Mouse (Mus musculus): Measurements from ENCODE around the gene Chrna9. TPM values are rescaled to one million over a fixed set of nuclear protein-coding genes. Genes with fewer than 3 reads are reported as not detected.
A peak's percentile ranks its signal among the peaks of the same experiment; 100 is the strongest.

The Chrna9 gene
- not detected in 2 replicates for polyA plus RNA-seq (2015; fragmentation: Nextera tagmentation; extraction: Ambion mirVana)

GRCm38 (mm10) chr5:65934783-65935182 lies at the start of gene Chrna9:
Gene Chrna9 (plus strand): TSS chr5:65934921.
- 90% methylated on average over 5 of the region's 5 CpGs for WGBS
- H3K27me3 ChIP-seq = no peaks in the 10 kb centered on the region
- no peak for ATAC-seq (replicated peaks)

DNA sequence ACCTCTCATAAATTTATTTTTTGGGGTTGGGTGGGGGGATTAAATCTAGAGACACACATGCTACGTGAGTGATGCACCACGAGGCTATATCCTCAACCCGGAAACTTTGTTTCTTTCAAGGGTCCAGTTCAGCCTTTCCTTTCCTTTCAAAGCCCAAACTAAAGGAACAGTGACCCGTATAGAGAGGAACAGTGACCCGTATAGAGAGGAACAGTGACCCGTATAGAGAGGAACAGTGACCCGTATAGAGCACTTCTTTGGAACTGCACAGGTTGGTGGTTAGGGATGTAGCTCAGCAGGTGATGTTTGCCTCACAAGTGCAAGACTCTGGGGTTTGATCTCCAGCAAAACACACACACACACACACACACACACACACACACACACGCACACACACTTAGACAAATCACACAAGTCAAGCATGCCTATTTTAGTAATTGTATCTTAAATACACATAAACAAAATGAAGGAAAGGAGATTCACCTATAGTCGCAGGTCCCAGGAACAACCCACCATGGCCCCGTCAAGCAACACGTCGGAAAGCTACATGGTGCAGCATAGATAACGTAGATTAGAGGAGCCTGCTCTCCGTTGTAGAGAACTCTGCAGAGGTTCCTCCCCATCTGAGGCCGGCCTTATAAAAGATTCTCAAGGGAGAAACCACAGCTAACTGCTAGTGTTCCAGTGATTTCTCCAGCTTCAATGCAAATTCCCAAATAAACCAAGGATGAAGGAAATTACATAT lies 48.9 kb upstream of the Chrna9 start:
- WGBS = 59% methylated on average over 15 of the region's 15 CpGs
- Histone ChIP-seq H3K36me3 (no peaks in the 10 kb centered on the region), H3K27me3 (no peaks in the 10 kb centered on the region), H3K9ac (replicated peaks) (no peak overlapping the region), H3K4me1 (no peaks in the 10 kb centered on the region), H3K27ac (replicated peaks) (no peak overlapping the region), H3K9me3 (no peaks in the 10 kb centered on the region), H3K4me3 (no peak overlapping the region), H3K4me2 (replicated peaks) (no peak overlapping the region)
- ATAC-seq (replicated peaks) = no peak

More at GRCm38 (mm10) chr5:65934783-65935182, at the start of gene Chrna9:
- no peak within 1 kb of the TSS for H3K4me2 ChIP-seq (replicated peaks)
- H3K4me3 ChIP-seq = no peak within 1 kb of the TSS
- H3K9ac ChIP-seq (replicated peaks) = no peak within 1 kb of the TSS
- no peaks in the 10 kb centered on the region for H3K9me3 ChIP-seq
- H3K27ac ChIP-seq (replicated peaks) = no peak within 1 kb of the TSS
- no peaks in the 10 kb centered on the region for H3K36me3 ChIP-seq
- no peaks in the 10 kb centered on the region for H3K4me1 ChIP-seq

DNA sequence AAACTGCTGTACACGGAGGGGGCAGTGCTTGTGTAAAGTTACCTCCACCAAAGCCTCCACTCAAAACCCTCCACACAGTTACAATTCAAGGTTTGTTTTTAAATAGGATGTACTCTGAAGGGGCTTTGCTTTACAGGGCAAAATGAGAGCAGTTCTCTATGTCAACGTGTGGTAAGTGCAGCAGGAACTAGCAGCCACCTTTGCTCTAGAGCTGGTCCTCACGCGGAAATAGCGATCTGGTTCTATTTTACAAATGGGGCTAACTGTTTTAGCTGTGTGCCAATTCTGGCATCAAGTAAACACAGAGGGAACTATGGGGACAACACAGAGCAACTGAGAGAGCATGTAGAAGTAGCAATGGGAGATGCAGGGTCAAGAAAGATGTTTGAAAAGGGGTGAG lies 46.6 kb upstream of the Chrna9 start:
- no peak overlapping the region for H3K4me2 ChIP-seq (replicated peaks)
- WGBS = 90% methylated on average over 5 of the region's 5 CpGs
- H3K27me3 ChIP-seq = no peaks in the 10 kb centered on the region
- H3K9ac ChIP-seq (replicated peaks) = no peak overlapping the region
- no peaks in the 10 kb centered on the region for H3K36me3 ChIP-seq
- no peak overlapping the region for H3K27ac ChIP-seq (replicated peaks)
- no peak for ATAC-seq (replicated peaks)
- 0 out of 2 replicates have a peak, but pooled peaks cover 5% of the 10 kb centered on the region for H3K4me1 ChIP-seq
- no peak overlapping the region for H3K4me3 ChIP-seq
- H3K9me3 ChIP-seq = no peaks in the 10 kb centered on the region

GRCm38 (mm10) chr5:65888998-65889397 lies 45.7 kb upstream of the Chrna9 start:
- H3K36me3 ChIP-seq = no peaks in the 10 kb centered on the region
- no peak for ATAC-seq (replicated peaks)
- H3K27ac ChIP-seq (replicated peaks) = no peak overlapping the region
- H3K9me3 ChIP-seq = no peaks in the 10 kb centered on the region
- no peak overlapping the region for H3K4me3 ChIP-seq
- H3K27me3 ChIP-seq = no peaks in the 10 kb centered on the region
- H3K4me1 ChIP-seq = 0 out of 2 replicates have a peak, but pooled peaks cover 5% of the 10 kb centered on the region
- no peak overlapping the region for H3K9ac ChIP-seq (replicated peaks)
- 83% methylated on average over 5 of the region's 5 CpGs for WGBS
- no peak overlapping the region for H3K4me2 ChIP-seq (replicated peaks)

DNA sequence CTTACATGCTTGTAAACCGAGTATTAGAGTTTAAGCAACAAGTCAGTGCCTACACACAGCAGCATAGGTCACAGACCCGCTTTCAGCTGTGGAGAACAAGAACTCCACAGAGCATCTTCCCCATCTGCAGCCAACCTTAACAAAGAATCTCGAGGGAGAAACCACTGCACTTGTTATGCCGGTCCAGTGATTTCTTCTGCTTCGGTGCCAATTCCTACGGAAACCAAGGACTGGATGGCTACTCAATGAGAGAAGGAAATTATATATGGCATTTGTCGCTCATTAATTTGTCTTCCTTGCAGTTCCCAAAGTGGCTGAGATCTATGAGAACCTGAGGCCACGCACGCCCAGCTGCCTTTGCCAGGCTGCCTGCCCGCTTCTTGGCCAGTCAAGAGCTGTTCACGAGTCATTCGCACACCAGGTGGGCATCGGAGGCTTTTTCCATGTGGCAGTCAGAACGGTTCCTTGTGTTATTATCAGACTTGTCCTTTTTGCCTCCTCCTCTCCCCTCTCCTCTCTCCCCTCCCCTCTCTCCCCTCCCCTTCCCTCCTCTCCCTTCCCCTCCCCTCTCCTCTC lies 43.4 kb upstream of the Chrna9 start:
- 41% methylated on average over 14 of the region's 14 CpGs for WGBS
- Histone ChIP-seq H3K27ac (replicated peaks) (no peak overlapping the region), H3K4me2 (replicated peaks) (no peak overlapping the region), H3K4me1 (0 out of 2 replicates have a peak, but pooled peaks cover 5% of the 10 kb centered on the region), H3K27me3 (no peaks in the 10 kb centered on the region), H3K9ac (replicated peaks) (no peak overlapping the region), H3K36me3 (no peaks in the 10 kb centered on the region), H3K4me3 (no peak overlapping the region), H3K9me3 (no peaks in the 10 kb centered on the region)
- 0 out of 2 replicates have a peak, but pooled peaks have one; percentile 46 for ATAC-seq (replicated peaks)

- ATAC-seq (replicated peaks) = no peak
- 83% methylated on average over 6 of the region's 6 CpGs for WGBS
- H3K9me3 ChIP-seq = no peaks in the 10 kb centered on the region
Measured at GRCm38 (mm10) chr5:65895121-65895692, 39.5 kb upstream of the Chrna9 start.

DNA sequence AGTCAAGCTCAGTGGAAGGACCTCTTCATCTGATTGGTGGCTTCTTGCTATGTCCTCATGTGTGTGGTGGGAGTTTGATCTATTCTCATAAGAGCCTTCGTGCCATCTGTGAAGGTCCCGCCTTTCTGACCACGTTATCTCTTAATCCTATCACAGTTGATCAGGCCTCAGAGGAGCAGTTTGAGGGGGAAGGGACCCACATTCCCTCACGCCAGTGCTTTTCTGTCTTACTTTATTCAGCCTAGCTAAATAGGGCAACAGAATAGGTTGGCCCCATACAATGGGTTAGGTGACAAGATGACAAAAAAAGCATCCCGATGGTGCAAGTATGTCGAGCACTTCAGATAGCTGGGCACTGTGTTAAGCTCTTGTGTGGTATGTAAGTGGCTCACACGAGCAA lies 39.0 kb upstream of the Chrna9 start:
- Histone ChIP-seq H3K27ac (replicated peaks) (no peak overlapping the region), H3K4me3 (no peak overlapping the region), H3K36me3 (no peaks in the 10 kb centered on the region), H3K9ac (replicated peaks) (no peak overlapping the region), H3K4me2 (replicated peaks) (no peak overlapping the region), H3K27me3 (no peaks in the 10 kb centered on the region), H3K9me3 (no peaks in the 10 kb centered on the region), H3K4me1 (peaks cover 8% of the 10 kb centered on the region; the same call in 1 of the 2 replicates)
- no peak for ATAC-seq (replicated peaks)
- 72% methylated on average over 7 of the region's 7 CpGs for WGBS

More at GRCm38 (mm10) chr5:65895121-65895692, 39.5 kb upstream of the Chrna9 start:
- Histone ChIP-seq H3K9ac (replicated peaks) (no peak overlapping the region), H3K4me1 (0 out of 2 replicates have a peak, but pooled peaks cover 5% of the 10 kb centered on the region), H3K27me3 (no peaks in the 10 kb centered on the region), H3K36me3 (no peaks in the 10 kb centered on the region), H3K27ac (replicated peaks) (no peak overlapping the region), H3K4me3 (no peak overlapping the region), H3K4me2 (replicated peaks) (no peak overlapping the region)

DNA sequence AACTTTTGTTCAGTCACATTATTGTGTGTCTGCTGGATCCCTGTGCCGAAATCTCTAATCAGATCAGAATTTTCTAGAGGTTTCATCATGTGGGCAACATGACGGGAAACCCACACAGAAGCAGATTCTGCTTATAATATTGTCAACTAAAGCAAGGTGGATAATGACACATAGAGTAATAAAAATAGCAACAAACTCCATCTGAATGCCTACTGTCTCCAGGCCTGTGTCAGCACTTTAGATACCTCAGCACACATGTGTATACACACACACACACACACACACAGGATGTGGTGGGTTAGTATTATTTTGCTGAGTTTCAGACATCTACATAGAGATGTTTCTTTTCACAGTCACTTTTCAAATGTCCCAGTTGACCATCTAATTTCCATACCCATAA lies 37.0 kb upstream of the Chrna9 start:
- no peak overlapping the region for H3K4me2 ChIP-seq (replicated peaks)
- peaks cover 7% of the 10 kb centered on the region; the same call in 1 of the 2 replicates for H3K4me1 ChIP-seq
- no peaks in the 10 kb centered on the region for H3K36me3 ChIP-seq
- no peak overlapping the region for H3K27ac ChIP-seq (replicated peaks)
- H3K27me3 ChIP-seq = no peaks in the 10 kb centered on the region
- 94% methylated on average over 2 of the region's 2 CpGs for WGBS
- no peak overlapping the region for H3K4me3 ChIP-seq
- H3K9me3 ChIP-seq = no peaks in the 10 kb centered on the region
- H3K9ac ChIP-seq (replicated peaks) = no peak overlapping the region
- no peak for ATAC-seq (replicated peaks)

DNA sequence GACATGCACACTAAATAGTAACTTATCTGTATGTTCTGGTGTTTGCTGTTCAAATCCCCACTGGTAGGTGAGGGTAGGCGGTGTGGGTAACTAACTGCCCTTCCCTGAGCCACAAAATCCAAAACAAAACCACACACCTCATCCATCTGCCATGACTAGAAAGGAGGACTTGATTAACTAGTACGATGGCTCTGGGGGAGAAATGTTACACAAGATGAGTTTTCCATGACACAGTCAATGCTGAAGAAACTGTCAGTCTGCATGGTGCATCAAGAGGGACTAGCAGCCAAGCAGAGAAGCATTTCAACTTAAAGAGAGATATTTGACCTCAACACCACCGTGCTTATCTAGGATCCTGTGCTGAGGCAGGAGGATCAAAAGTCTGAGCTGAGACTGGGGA lies 36.0 kb upstream of the Chrna9 start:
- Histone ChIP-seq H3K4me3 (no peak overlapping the region), H3K9me3 (no peaks in the 10 kb centered on the region), H3K4me1 (peaks cover 7% of the 10 kb centered on the region; the same call in 1 of the 2 replicates), H3K27ac (replicated peaks) (no peak overlapping the region), H3K9ac (replicated peaks) (no peak overlapping the region), H3K4me2 (replicated peaks) (no peak overlapping the region), H3K36me3 (no peaks in the 10 kb centered on the region), H3K27me3 (no peaks in the 10 kb centered on the region)
- no peak for ATAC-seq (replicated peaks)
- 90% methylated on average over 3 of the region's 3 CpGs for WGBS

DNA sequence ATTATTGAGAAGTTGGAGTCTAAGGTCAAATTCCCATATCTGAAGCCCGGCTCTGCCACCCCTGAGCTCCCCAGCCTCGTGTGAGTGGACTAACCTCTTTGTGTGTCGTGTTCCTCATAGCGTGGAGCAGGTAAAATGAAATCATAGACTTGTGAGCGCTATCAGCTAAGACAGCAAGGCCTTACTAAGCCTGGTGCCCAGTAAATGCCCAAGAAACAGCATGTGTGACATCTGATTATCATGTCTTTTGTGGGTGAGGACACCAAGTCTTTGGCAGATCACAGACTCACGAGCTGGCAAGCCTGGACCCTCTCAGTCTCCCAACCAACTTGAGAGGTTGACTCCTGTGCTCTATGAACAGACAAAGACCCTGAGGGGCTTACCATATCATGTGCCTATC lies 34.6 kb upstream of the Chrna9 start:
- Histone ChIP-seq H3K9ac (replicated peaks) (no peak overlapping the region), H3K4me3 (no peak overlapping the region), H3K27me3 (no peaks in the 10 kb centered on the region), H3K4me2 (replicated peaks) (no peak overlapping the region), H3K27ac (replicated peaks) (no peak overlapping the region), H3K4me1 (peaks cover 7% of the 10 kb centered on the region; the same call in 1 of the 2 replicates), H3K36me3 (no peaks in the 10 kb centered on the region), H3K9me3 (no peaks in the 10 kb centered on the region)
- WGBS = 90% methylated on average over 6 of the region's 6 CpGs
- no peak for ATAC-seq (replicated peaks)

GRCm38 (mm10) chr5:65900862-65901265 lies 33.9 kb upstream of the Chrna9 start:
- Histone ChIP-seq H3K4me1 (peaks cover 7% of the 10 kb centered on the region; the same call in 1 of the 2 replicates), H3K27me3 (no peaks in the 10 kb centered on the region), H3K27ac (replicated peaks) (peak overlapping the region; percentile 72), H3K9ac (replicated peaks) (no peak overlapping the region), H3K9me3 (no peaks in the 10 kb centered on the region), H3K4me3 (no peak overlapping the region), H3K36me3 (no peaks in the 10 kb centered on the region), H3K4me2 (replicated peaks) (no peak overlapping the region)
- ATAC-seq (replicated peaks) = peak; percentile 86
- 23% methylated on average over 7 of the region's 7 CpGs for WGBS

DNA sequence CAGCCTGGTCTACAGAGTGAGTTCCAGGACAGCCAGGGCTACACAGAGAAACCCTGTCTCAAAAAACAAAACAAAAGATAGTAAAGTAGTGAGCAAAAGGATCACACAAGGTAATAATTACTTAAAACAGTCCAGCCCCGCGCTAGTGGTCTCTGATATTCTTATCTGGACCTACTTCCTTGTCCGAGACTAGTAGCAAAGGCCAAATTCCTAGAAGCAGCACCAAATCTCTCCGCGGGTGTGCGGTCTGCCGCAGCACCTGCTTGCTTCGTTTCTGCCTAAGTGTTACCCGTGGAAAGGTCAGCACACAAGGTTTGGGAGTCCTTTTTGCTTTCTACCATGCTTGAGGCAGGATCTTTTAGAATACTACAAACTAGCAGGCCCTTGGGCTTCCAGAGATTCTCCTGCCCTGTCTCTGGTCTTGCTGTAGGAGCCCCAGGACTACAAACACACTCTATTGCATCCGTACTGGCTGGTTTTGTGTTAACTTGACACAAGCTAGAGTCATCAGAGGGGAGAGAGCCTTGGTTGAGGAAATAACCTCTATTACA lies 32.8 kb upstream of the Chrna9 start:
- Histone ChIP-seq H3K27me3 (no peaks in the 10 kb centered on the region), H3K4me1 (peaks cover 7% of the 10 kb centered on the region; the same call in 1 of the 2 replicates), H3K27ac (replicated peaks) (no peak overlapping the region), H3K4me3 (no peak overlapping the region), H3K9me3 (no peaks in the 10 kb centered on the region), H3K36me3 (no peaks in the 10 kb centered on the region), H3K9ac (replicated peaks) (no peak overlapping the region), H3K4me2 (replicated peaks) (no peak overlapping the region)
- 95% methylated on average over 10 of the region's 10 CpGs for WGBS
- no peak for ATAC-seq (replicated peaks)

Data from forebrain, embryonic 15.5 days (tissue).